Mouse (Mus musculus): ENCODE results near the gene Prr27.

The Prr27 gene

GRCm38 (mm10) chr5:87825386-87825785 lies at the start of gene Prr27:
Prr27 (plus strand) TSS chr5:87825686.
- DNase-seq (ENCODE audit: extremely low read depth, insufficient read length, low spot score), result no peak

DNA sequence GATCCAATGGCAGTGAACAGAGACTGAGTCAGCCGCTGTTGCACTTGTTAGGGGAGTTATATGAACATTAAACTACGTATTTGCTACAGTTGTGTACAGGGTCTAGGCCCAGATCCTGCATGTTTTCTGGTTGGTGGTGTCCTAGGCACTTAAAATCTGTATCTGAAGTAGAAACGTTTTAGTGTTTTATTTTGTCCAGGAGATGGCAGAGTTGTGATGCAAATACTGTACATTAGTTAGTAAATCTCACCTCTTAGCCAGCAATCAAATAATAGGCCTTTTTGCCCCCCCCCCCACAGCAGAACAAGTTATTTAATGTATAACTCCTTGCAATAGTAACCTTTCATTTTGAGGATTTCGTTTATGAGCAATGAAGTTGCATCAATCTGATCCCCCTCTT lies 42.8 kb upstream of the Prr27 start:
- no peak for DNase-seq (ENCODE audit: extremely low read depth, insufficient read length, low spot score)

DNA sequence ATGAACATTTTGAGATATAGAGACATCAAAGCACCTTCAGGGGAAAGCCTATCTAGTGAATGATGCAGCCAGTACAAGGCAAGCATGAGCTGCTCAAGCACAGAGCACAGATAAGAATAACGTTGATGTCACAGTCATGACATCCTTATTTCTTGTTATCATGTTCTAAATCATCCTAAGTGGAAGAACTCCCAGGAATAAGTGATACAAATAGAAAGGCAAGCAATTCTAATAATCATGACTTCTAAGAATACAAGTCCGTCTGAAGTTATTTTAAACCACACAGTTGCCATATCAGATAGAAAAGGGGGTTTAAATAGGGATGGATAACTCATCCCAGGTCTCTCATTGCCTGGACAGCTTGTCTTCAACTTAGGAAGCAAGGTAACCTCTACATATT lies 17.7 kb upstream of the Prr27 start, which contains the start of gene Csn1s2b:
Gene Csn1s2b, plus strand, starts transcription at position 301 of the 400 bp plus-strand sequence.
- no peak for DNase-seq (ENCODE audit: extremely low read depth, insufficient read length, low spot score)

- DNase-seq (ENCODE audit: extremely low read depth, insufficient read length, low spot score), result no peak
These were observed 16.2 kb upstream of the Prr27 start for GRCm38 (mm10) chr5:87809253-87809652.

DNA sequence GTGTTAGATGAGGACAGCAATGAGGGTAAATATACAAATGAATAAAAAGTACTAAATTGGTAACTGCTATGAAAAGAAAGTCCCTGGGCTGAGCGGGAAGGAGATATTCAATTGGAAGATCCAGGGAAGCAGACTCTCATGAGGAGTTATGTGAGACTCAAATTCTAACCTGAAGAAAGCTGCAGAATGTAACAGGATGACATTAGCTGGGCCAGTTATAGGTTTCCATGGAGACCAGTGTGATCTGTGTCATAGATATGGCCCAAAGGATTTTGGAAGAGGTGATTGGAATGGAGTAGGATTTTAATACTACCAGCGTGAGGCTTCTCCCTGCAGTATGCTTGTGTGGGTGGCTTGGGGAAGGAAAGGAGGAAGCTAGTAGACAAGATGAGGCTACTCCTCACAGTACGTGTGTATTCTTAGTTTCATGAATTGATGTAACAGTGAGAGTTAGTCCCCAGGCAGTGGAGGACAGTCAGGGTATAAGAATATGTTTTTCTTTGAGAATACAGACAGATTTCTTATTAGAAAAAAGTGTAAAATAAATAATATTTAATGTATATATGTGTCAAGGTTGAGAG lies 29.7 kb downstream of the Prr27 start:
- DNase-seq (ENCODE audit: extremely low read depth, insufficient read length, low spot score), result no peak

DNA sequence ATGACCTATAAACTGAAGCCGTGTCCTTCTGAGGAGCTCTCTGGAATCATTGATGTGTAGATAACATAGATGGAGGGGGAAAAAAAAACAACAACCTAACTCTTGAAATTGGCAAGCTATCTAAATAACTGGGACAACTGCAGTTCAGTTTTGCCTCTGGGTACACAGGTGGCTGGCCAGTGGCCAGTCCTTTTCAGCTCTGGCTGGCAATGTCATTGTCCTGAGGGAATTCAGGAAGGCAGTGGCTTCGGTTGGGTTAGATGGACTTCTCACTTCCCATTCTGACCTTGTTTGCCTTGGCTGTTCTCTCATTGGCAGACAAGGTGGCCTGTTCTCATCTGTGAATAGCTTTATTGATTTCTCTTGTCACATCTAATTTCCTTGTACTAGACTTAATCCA lies 44.6 kb downstream of the Prr27 start:
- no peak for DNase-seq (ENCODE audit: extremely low read depth, insufficient read length, low spot score)

GRCm38 (mm10) chr5:87871423-87871822 lies 45.9 kb downstream of the Prr27 start:
- DNase-seq (ENCODE audit: extremely low read depth, insufficient read length, low spot score), result no peak

GRCm38 (mm10) chr5:87884729-87885128 lies 59.2 kb downstream of the Prr27 start, which contains the start of gene Odam:
Odam (plus strand) TSS chr5:87885029.
- no peak for DNase-seq (ENCODE audit: extremely low read depth, insufficient read length, low spot score)

Measured in 3134 (cell line).